Mouse (Mus musculus): Measurements from ENCODE around the gene Cpne5. TPM values are rescaled to one million over a fixed set of nuclear protein-coding genes. Genes with fewer than 3 reads are reported as not detected.

Gene Cpne5
- 0.18 TPM for total RNA-seq (2023)

DNA sequence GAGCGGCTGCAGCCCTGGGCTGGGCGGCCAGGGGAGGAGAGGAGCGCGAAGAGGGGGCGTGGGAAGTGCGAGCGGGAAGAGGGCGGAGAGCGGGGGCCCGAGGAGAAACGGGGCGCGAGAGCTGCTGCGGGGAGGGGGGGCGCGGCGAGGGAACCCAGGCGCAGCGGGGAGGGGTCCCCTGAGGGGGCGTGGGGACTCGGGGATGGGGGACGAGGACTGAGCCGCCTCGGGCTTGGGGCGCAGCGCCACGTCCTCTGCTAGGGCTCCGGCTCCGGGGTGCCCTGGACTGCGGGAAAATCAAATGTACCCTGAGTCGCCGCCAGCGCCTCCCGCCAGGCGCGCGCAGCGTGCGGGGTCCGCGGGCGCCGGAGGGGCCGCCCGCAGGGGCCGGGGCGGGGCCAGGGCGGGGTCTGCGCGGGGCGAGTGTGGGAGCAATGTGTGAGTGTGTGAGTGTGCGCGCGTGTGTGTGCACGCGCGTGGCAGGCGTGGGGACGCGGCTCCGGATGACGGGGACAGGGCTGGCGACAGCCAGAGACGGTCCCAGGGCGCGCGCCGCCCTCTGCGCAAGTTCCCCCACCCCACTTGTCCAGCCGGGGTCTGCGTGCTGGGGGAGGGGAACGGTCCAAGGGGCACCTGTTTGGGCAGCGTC, at the start of gene Cpne5:
Gene Cpne5, minus strand, starts transcription at position 396 of the 649 bp plus-strand sequence.

GRCm38 (mm10) chr17:29268682-29269348, 30.8 kb upstream of the Cpne5 start, which contains the start of gene BC004004:
Gene BC004004, plus strand, starts transcription at chr17:29268788.

DNA sequence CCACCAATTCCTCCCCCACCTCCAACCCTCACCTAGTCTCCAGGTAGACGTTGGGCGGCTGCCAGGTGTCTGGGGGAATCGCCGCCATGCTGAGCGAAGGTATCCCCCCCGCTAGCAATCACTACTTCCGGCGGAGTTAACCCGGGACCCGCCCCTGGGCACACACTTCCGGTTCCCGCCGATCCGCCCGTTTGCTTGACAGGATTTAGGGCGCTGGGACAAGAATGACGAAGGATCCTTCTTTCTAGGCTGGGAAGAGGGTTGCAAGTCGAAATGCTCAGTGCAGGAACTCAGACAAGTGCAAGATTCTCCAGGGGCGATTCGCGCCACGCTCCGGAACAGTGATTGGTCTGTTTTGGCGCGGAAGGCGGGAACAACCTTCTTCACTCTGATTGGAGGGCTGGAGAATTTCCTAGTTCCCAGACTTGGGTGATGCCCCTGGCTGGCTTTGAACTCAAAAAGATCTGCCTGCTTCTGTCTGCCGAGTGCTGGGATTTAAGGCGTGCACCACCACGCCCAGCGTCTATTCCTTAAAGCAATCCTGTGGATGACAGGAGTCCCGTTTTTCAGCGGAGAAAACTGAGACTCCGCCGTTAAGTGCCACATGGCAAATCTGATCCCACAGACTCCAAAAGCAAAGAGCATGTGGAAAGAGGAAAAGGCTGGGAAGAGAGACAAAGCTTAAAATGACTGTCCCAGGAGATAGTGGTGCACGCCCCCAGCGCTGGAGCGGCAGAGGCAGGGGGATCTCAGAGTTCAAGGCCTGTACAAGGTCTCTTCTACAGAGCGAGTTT, 26.1 kb upstream of the Cpne5 start, which contains the start of gene Ppil1:
Gene Ppil1, minus strand, starts transcription at position 347 of the 794 bp plus-strand sequence.

GRCm38 (mm10) chr17:29113591-29114352, 124.2 kb downstream of the Cpne5 start, which contains the start of gene Rab44:
Gene Rab44, plus strand, starts transcription at chr17:29114145.

Other genes with a start within 250 kb of the Cpne5 start
- gene Stk38, start 230.2 kb downstream of the Cpne5 start, total RNA-seq (2023) = 537 TPM
- 508 TPM for gene Srsf3, start 205.5 kb downstream of the Cpne5 start, total RNA-seq (2023)
- gene Cdkn1a, start 147.2 kb downstream of the Cpne5 start, total RNA-seq (2023) = 4.0 TPM
- gene Rab44, start 124.0 kb downstream of the Cpne5 start, total RNA-seq (2023) = 0.80 TPM
- gene Ppil1, start 26.0 kb upstream of the Cpne5 start, total RNA-seq (2023) = 11.5 TPM
- gene BC004004, start 30.6 kb upstream of the Cpne5 start, total RNA-seq (2023) = 44.0 TPM
- gene Pi16, start 79.5 kb upstream of the Cpne5 start, total RNA-seq (2023) = 1.8 TPM
- gene Mtch1, start 109.8 kb upstream of the Cpne5 start, total RNA-seq (2023) = 62.3 TPM
- 13.6 TPM for gene Fgd2, start 122.7 kb upstream of the Cpne5 start, total RNA-seq (2023)

Data from CD4-positive naive resting alpha-beta T cell, adult 57 days (primary cell).